Mouse (Mus musculus): ENCODE results near the gene Synm.

DNA sequence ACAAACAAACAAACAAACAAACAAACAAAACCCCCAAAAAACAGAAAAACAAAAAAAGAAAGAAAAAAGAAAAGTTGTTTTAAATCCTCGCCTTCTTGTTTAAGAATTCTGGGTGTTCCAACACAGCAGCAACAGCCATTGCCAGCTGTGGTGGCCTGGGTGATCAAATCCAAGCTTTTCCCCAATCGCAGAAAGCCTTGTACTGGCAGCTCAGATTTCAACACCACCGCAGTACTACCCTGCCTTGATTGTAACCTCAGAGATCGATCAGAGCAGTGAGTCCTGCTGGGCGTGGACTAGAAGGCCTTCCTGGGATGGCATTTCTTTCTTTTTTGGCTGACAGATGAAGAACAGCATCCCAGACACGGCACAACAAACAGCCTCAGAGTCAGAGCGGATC lies 63.6 kb downstream of the Synm start:
- no peak for TF ChIP-seq CTCF (IDR thresholded peaks at IDR 0.05; ENCODE audit: borderline replicate concordance, extremely low read depth, insufficient read depth, insufficient read length)
- no peak for TF ChIP-seq POLR2A (IDR thresholded peaks at IDR 0.05; ENCODE audit: borderline replicate concordance, extremely low read depth, insufficient read depth, insufficient read length, poor library complexity, severe bottlenecking)
